Mouse (Mus musculus): ENCODE measurements at regions not wholly inside any gene's neighbourhood (a gene's known extent, or its start where the extent isn't known, plus 50 kb on each side); places are given as distances from the start of the nearest gene placed in this dataset.

GRCm38 (mm10) chr9:90871636-90872035 lies 490.6 kb upstream of the Zic4 start:
- 50% methylated on average over 5 of the region's 5 CpGs for WGBS
- Histone ChIP-seq H3K27me3 (replicated peaks; ENCODE audit: control insufficient read depth, insufficient read depth, low read length) (no peaks in the 10 kb centered on the region), H3K9me3 (ENCODE audit: control insufficient read depth, low read length) (no peaks in the 10 kb centered on the region), H3K27ac (ENCODE audit: low read length) (no peak overlapping the region), H3K4me3 (replicated peaks; ENCODE audit: low read length) (no peak overlapping the region), H3K4me2 (ENCODE audit: low read length) (no peak overlapping the region), H3K9ac (replicated peaks; ENCODE audit: low read depth, low read length) (no peak overlapping the region), H3K4me1 (replicated peaks; ENCODE audit: control insufficient read depth, insufficient read depth, low read length) (no peaks in the 10 kb centered on the region), H3K36me3 (ENCODE audit: control insufficient read depth, insufficient read depth) (no peaks in the 10 kb centered on the region)
- no peak for ATAC-seq

- Histone ChIP-seq H3K4me3 (replicated peaks; ENCODE audit: low read length) (no peak overlapping the region), H3K27me3 (replicated peaks; ENCODE audit: control insufficient read depth, insufficient read depth, low read length) (no peaks in the 10 kb centered on the region), H3K4me2 (ENCODE audit: low read length) (no peak overlapping the region), H3K4me1 (replicated peaks; ENCODE audit: control insufficient read depth, insufficient read depth, low read length) (no peaks in the 10 kb centered on the region), H3K27ac (ENCODE audit: low read length) (no peak overlapping the region), H3K36me3 (ENCODE audit: control insufficient read depth, insufficient read depth) (no peaks in the 10 kb centered on the region), H3K9ac (replicated peaks; ENCODE audit: low read depth, low read length) (no peak overlapping the region), H3K9me3 (ENCODE audit: control insufficient read depth, low read length) (no peaks in the 10 kb centered on the region)
- ATAC-seq = no peak
- WGBS = 93% methylated on average over 1 of the region's 1 CpGs
Measured at GRCm38 (mm10) chr9:90884467-90884866, 477.7 kb upstream of the Zic4 start.

GRCm38 (mm10) chr9:90887405-90887804 lies 474.8 kb upstream of the Zic4 start:
- 95% methylated on average over 3 of the region's 3 CpGs for WGBS
- no peak for ATAC-seq

GRCm38 (mm10) chr9:90890801-90891200 lies 471.4 kb upstream of the Zic4 start:
- no peaks in the 10 kb centered on the region for H3K27me3 ChIP-seq (replicated peaks; ENCODE audit: control insufficient read depth, insufficient read depth, low read length)
- H3K36me3 ChIP-seq (ENCODE audit: control insufficient read depth, insufficient read depth) = no peaks in the 10 kb centered on the region
- no peak overlapping the region for H3K9ac ChIP-seq (replicated peaks; ENCODE audit: low read depth, low read length)
- no peak overlapping the region for H3K4me3 ChIP-seq (replicated peaks; ENCODE audit: low read length)
- WGBS = 85% methylated on average over 4 of the region's 4 CpGs
- H3K27ac ChIP-seq (ENCODE audit: low read length) = no peak overlapping the region
- no peak for ATAC-seq
- H3K4me1 ChIP-seq (replicated peaks; ENCODE audit: control insufficient read depth, insufficient read depth, low read length) = no peaks in the 10 kb centered on the region
- H3K9me3 ChIP-seq (ENCODE audit: control insufficient read depth, low read length) = no peaks in the 10 kb centered on the region
- H3K4me2 ChIP-seq (ENCODE audit: low read length) = no peak overlapping the region

More at GRCm38 (mm10) chr9:90887405-90887804, 474.8 kb upstream of the Zic4 start:
- no peaks in the 10 kb centered on the region for H3K36me3 ChIP-seq (ENCODE audit: control insufficient read depth, insufficient read depth)
- no peak overlapping the region for H3K9ac ChIP-seq (replicated peaks; ENCODE audit: low read depth, low read length)
- no peaks in the 10 kb centered on the region for H3K27me3 ChIP-seq (replicated peaks; ENCODE audit: control insufficient read depth, insufficient read depth, low read length)
- no peaks in the 10 kb centered on the region for H3K9me3 ChIP-seq (ENCODE audit: control insufficient read depth, low read length)
- no peak overlapping the region for H3K27ac ChIP-seq (ENCODE audit: low read length)
- H3K4me1 ChIP-seq (replicated peaks; ENCODE audit: control insufficient read depth, insufficient read depth, low read length) = no peaks in the 10 kb centered on the region
- no peak overlapping the region for H3K4me3 ChIP-seq (replicated peaks; ENCODE audit: low read length)
- no peak overlapping the region for H3K4me2 ChIP-seq (ENCODE audit: low read length)

GRCm38 (mm10) chr9:90892816-90893215 lies 469.4 kb upstream of the Zic4 start:
- Histone ChIP-seq H3K9ac (replicated peaks; ENCODE audit: low read depth, low read length) (no peak overlapping the region), H3K4me3 (replicated peaks; ENCODE audit: low read length) (no peak overlapping the region), H3K4me2 (ENCODE audit: low read length) (no peak overlapping the region), H3K27me3 (replicated peaks; ENCODE audit: control insufficient read depth, insufficient read depth, low read length) (no peaks in the 10 kb centered on the region), H3K27ac (ENCODE audit: low read length) (no peak overlapping the region), H3K9me3 (ENCODE audit: control insufficient read depth, low read length) (no peaks in the 10 kb centered on the region), H3K36me3 (ENCODE audit: control insufficient read depth, insufficient read depth) (no peaks in the 10 kb centered on the region), H3K4me1 (replicated peaks; ENCODE audit: control insufficient read depth, insufficient read depth, low read length) (no peaks in the 10 kb centered on the region)
- ATAC-seq = no peak
- 65% methylated on average over 1 of the region's 1 CpGs for WGBS

GRCm38 (mm10) chr9:90903557-90903956 lies 458.7 kb upstream of the Zic4 start:
- Histone ChIP-seq H3K4me3 (replicated peaks; ENCODE audit: low read length) (no peak overlapping the region), H3K27me3 (replicated peaks; ENCODE audit: control insufficient read depth, insufficient read depth, low read length) (no peaks in the 10 kb centered on the region), H3K4me2 (ENCODE audit: low read length) (no peak overlapping the region), H3K9me3 (ENCODE audit: control insufficient read depth, low read length) (no peaks in the 10 kb centered on the region), H3K9ac (replicated peaks; ENCODE audit: low read depth, low read length) (no peak overlapping the region), H3K4me1 (replicated peaks; ENCODE audit: control insufficient read depth, insufficient read depth, low read length) (no peaks in the 10 kb centered on the region), H3K27ac (ENCODE audit: low read length) (no peak overlapping the region), H3K36me3 (ENCODE audit: control insufficient read depth, insufficient read depth) (no peaks in the 10 kb centered on the region)
- no peak for ATAC-seq
- WGBS = 5% methylated on average over 5 of the region's 5 CpGs

- no peak for ATAC-seq
- H3K4me3 ChIP-seq (replicated peaks; ENCODE audit: low read length) = no peak overlapping the region
- H3K4me1 ChIP-seq (replicated peaks; ENCODE audit: control insufficient read depth, insufficient read depth, low read length) = no peaks in the 10 kb centered on the region
- H3K9me3 ChIP-seq (ENCODE audit: control insufficient read depth, low read length) = no peaks in the 10 kb centered on the region
- no peaks in the 10 kb centered on the region for H3K27me3 ChIP-seq (replicated peaks; ENCODE audit: control insufficient read depth, insufficient read depth, low read length)
- 97% methylated on average over 5 of the region's 5 CpGs for WGBS
- H3K4me2 ChIP-seq (ENCODE audit: low read length) = no peak overlapping the region
- H3K9ac ChIP-seq (replicated peaks; ENCODE audit: low read depth, low read length) = no peak overlapping the region
- no peaks in the 10 kb centered on the region for H3K36me3 ChIP-seq (ENCODE audit: control insufficient read depth, insufficient read depth)
- H3K27ac ChIP-seq (ENCODE audit: low read length) = no peak overlapping the region
Measured at GRCm38 (mm10) chr9:90906106-90906505, 456.1 kb upstream of the Zic4 start.

GRCm38 (mm10) chr9:90906684-90907083 lies 455.5 kb upstream of the Zic4 start:
- Histone ChIP-seq H3K27ac (ENCODE audit: low read length) (no peak overlapping the region), H3K27me3 (replicated peaks; ENCODE audit: control insufficient read depth, insufficient read depth, low read length) (no peaks in the 10 kb centered on the region), H3K36me3 (ENCODE audit: control insufficient read depth, insufficient read depth) (no peaks in the 10 kb centered on the region), H3K4me3 (replicated peaks; ENCODE audit: low read length) (no peak overlapping the region), H3K4me1 (replicated peaks; ENCODE audit: control insufficient read depth, insufficient read depth, low read length) (no peaks in the 10 kb centered on the region), H3K9me3 (ENCODE audit: control insufficient read depth, low read length) (no peaks in the 10 kb centered on the region), H3K9ac (replicated peaks; ENCODE audit: low read depth, low read length) (no peak overlapping the region), H3K4me2 (ENCODE audit: low read length) (no peak overlapping the region)
- no peak for ATAC-seq
- 95% methylated on average over 7 of the region's 7 CpGs for WGBS

GRCm38 (mm10) chr9:90954613-90955012 lies 407.6 kb upstream of the Zic4 start:
- no peaks in the 10 kb centered on the region for H3K27me3 ChIP-seq (replicated peaks; ENCODE audit: control insufficient read depth, insufficient read depth, low read length)
- H3K4me3 ChIP-seq (replicated peaks; ENCODE audit: low read length) = no peak overlapping the region
- H3K27ac ChIP-seq (ENCODE audit: low read length) = no peak overlapping the region
- H3K9me3 ChIP-seq (ENCODE audit: control insufficient read depth, low read length) = no peaks in the 10 kb centered on the region
- H3K36me3 ChIP-seq (ENCODE audit: control insufficient read depth, insufficient read depth) = no peaks in the 10 kb centered on the region
- H3K9ac ChIP-seq (replicated peaks; ENCODE audit: low read depth, low read length) = no peak overlapping the region
- no peak for ATAC-seq
- no peaks in the 10 kb centered on the region for H3K4me1 ChIP-seq (replicated peaks; ENCODE audit: control insufficient read depth, insufficient read depth, low read length)
- no peak overlapping the region for H3K4me2 ChIP-seq (ENCODE audit: low read length)

GRCm38 (mm10) chr9:90961436-90961835 lies 400.8 kb upstream of the Zic4 start:
- Histone ChIP-seq H3K4me2 (ENCODE audit: low read length) (no peak overlapping the region), H3K9ac (replicated peaks; ENCODE audit: low read depth, low read length) (no peak overlapping the region), H3K9me3 (ENCODE audit: control insufficient read depth, low read length) (no peaks in the 10 kb centered on the region), H3K4me3 (replicated peaks; ENCODE audit: low read length) (no peak overlapping the region), H3K36me3 (ENCODE audit: control insufficient read depth, insufficient read depth) (no peaks in the 10 kb centered on the region), H3K27ac (ENCODE audit: low read length) (no peak overlapping the region), H3K4me1 (replicated peaks; ENCODE audit: control insufficient read depth, insufficient read depth, low read length) (no peaks in the 10 kb centered on the region), H3K27me3 (replicated peaks; ENCODE audit: control insufficient read depth, insufficient read depth, low read length) (no peaks in the 10 kb centered on the region)
- WGBS = 85% methylated on average over 4 of the region's 4 CpGs
- ATAC-seq = no peak
